In the genomic region with DNA sequence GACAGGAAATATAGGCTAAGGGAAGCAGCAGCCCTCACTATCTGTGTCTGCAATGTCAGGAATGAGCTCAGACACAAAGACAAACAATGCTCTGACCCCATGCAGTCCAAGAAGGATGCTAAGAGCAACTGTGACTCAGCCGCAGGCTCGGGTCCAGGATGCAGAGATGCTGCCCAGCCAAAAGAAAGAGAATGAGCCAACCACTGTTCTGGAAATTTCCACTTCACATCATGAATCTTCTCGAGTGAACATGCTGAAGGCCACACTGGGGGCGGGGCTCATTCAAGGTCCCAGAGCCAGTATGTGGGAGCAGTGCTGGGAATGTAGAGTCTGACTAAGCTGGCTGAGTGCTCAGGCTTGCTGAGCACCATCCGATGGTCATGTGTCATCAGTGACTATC, we compare ENCODE assay signal across 8 mouse cellular contexts. TPM values are rescaled to one million over a fixed set of nuclear protein-coding genes. Genes with fewer than 3 reads are reported as not detected.
DNase-seq lines count a peak whose midpoint lies in the region; ATAC-seq lines count a peak whose summit lies in the region.

No protein-coding gene starts in this region.

- intact Hi-C loops in left cerebral cortex, postnatal 4 days (cut with DNase I), result no loop called here

- DNase-seq in left cerebral cortex, adult 18-20 months (ENCODE audit: low spot score in 2 of 2), result peak; percentile 64 to 74
- DNase-seq in left cerebral cortex, postnatal 4 days, result no peak
- peak; percentile 87 for DNase-seq in cerebellum, adult 9-10 months
- peak; percentile 80 to 84 for DNase-seq in kidney, postnatal 36 days
- DNase-seq in spleen, adult 12 weeks (ENCODE audit: low spot score), result no peak
- no peak for DNase-seq in midbrain, embryonic 10.5 days (ENCODE audit: low spot score)

- peak overlapping the region; percentile 29; the same call in 1 of the 2 replicates for H3K27ac ChIP-seq in heart, embryonic 13.5 days (replicated peaks)
- H3K27ac ChIP-seq in stomach, embryonic 14.5 days (ENCODE audit: low read length), result no peak overlapping the region
- no peak overlapping the region for H3K27ac ChIP-seq in midbrain, embryonic 10.5 days (replicated peaks)

- no peaks in the 10 kb centered on the region for H3K36me3 ChIP-seq in heart, embryonic 13.5 days
- H3K36me3 ChIP-seq in stomach, embryonic 14.5 days (ENCODE audit: control insufficient read depth, insufficient read depth, low read length), result no peaks in the 10 kb centered on the region
- H3K36me3 ChIP-seq in midbrain, embryonic 10.5 days, result no peaks in the 10 kb centered on the region

- no peaks in the 10 kb centered on the region for H3K27me3 ChIP-seq in heart, embryonic 13.5 days (replicated peaks)
- no peaks in the 10 kb centered on the region for H3K27me3 ChIP-seq in stomach, embryonic 14.5 days (ENCODE audit: control insufficient read depth, insufficient read depth, low read length)
- no peaks in the 10 kb centered on the region for H3K27me3 ChIP-seq in midbrain, embryonic 10.5 days (ENCODE audit: low read depth, poor library complexity, severe bottlenecking)

- H3K4me2 ChIP-seq in heart, embryonic 13.5 days, result no peak overlapping the region
- H3K4me2 ChIP-seq in stomach, embryonic 14.5 days (replicated peaks; ENCODE audit: low read depth, low read length), result no peak overlapping the region

- peaks cover 23% of the 10 kb centered on the region for H3K4me1 ChIP-seq in heart, embryonic 13.5 days
- H3K4me1 ChIP-seq in stomach, embryonic 14.5 days (ENCODE audit: control insufficient read depth, insufficient read depth, low read length), result peaks cover 4% of the 10 kb centered on the region; the same call in 1 of the 2 replicates
- peaks cover 8% of the 10 kb centered on the region for H3K4me1 ChIP-seq in midbrain, embryonic 10.5 days

- H3K9ac ChIP-seq in heart, embryonic 13.5 days, result no peak overlapping the region
- no peak overlapping the region for H3K9ac ChIP-seq in stomach, embryonic 14.5 days (replicated peaks; ENCODE audit: low read depth, low read length)

- no peak for ATAC-seq in heart, embryonic 13.5 days (ENCODE audit: extremely low read depth, insufficient number of reproducible peaks, low FRiP score, low TSS enrichment)
- peak; percentile 23; the same call in 1 of the 2 replicates for ATAC-seq in stomach, embryonic 14.5 days (ENCODE audit: insufficient number of reproducible peaks, insufficient read depth, low FRiP score, low read depth)

- H3K4me3 ChIP-seq in heart, embryonic 13.5 days, result no peak overlapping the region
- H3K4me3 ChIP-seq in stomach, embryonic 14.5 days (ENCODE audit: low read depth, low read length), result no peak overlapping the region
- no peak overlapping the region for H3K4me3 ChIP-seq in midbrain, embryonic 10.5 days

- WGBS in heart, embryonic 13.5 days, result 40% methylated on average over 5 of the region's 5 CpGs
- WGBS in stomach, embryonic 14.5 days, result 50% methylated on average over 5 of the region's 5 CpGs
- 65% methylated on average over 5 of the region's 5 CpGs for WGBS in midbrain, embryonic 10.5 days

- no peaks in the 10 kb centered on the region for H3K9me3 ChIP-seq in heart, embryonic 13.5 days
- H3K9me3 ChIP-seq in stomach, embryonic 14.5 days (ENCODE audit: control insufficient read depth, low read depth, low read length), result no peaks in the 10 kb centered on the region
- peaks cover under 1% of the 10 kb centered on the region; the same call in 1 of the 2 replicates for H3K9me3 ChIP-seq in midbrain, embryonic 10.5 days (replicated peaks)

RNA-seq across cellular contexts. Expression of a gene that starts 23.2 kb away (rescaled TPM):
- 100 to 1,000 TPM; 162 to 174 TPM for total RNA-seq in left cerebral cortex, adult 18-20 months (2021)
- total RNA-seq in left cerebral cortex, postnatal 4 days (2021), result 10 to 100 TPM; 91.2 to 95.5 TPM
- polyA plus RNA-seq in heart, embryonic 13.5 days (2015; fragmentation: Nextera tagmentation; extraction: Ambion mirVana), result 6.4 and 7.3 TPM in 2 replicates
- 9.6 and 13.0 TPM in 2 replicates for polyA plus RNA-seq in stomach, embryonic 14.5 days (2014; fragmentation: Nextera tagmentation; extraction: Ambion mirVana)
- 12.8 and 16.2 TPM in 2 replicates for polyA plus RNA-seq in midbrain, embryonic 10.5 days (2016; fragmentation: Nextera tagmentation; extraction: Ambion mirVana)

Comparison
In these comparisons a context has a peak if more than half of its experiments do, and no peak if none do; other contexts are left out.
1. DNase-seq: peak in left cerebral cortex, adult 18-20 months (2 of 2), cerebellum, adult 9-10 months (single experiment) and kidney, postnatal 36 days (2 of 2); none in left cerebral cortex, postnatal 4 days (single experiment), spleen, adult 12 weeks (single experiment) and midbrain, embryonic 10.5 days (single experiment).